Mouse (Mus musculus): ENCODE data around the gene Zfand3.

DNA sequence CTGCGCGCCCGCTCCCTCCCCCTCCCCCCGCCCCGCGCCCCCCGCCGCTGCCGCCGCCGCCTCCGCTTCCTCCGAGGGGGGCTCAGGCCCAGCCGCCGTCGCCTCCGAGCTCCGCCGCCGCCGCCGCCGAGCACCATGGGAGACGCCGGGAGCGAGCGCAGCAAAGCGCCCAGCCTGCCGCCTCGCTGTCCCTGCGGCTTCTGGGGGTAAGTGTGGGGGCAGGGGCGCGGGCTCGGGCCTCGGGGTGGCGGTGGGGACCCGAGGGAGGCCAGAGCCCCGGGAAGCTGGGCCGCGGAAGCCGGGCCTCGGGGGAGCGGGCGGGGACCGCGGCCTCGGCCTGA is 540 bp downstream of the Zfand3 start:
- TF ChIP-seq CTCF (conservative IDR thresholded peaks at IDR 0.05; ENCODE audit: insufficient read depth, insufficient read length, low read depth, low read length) (no peak), POLR2A (IDR thresholded peaks at IDR 0.05; ENCODE audit: low read depth, low read length) (no peak)

Data from kidney, adult 2 months (tissue).